Mouse (Mus musculus) natural killer cell, adult 2 months (primary cell): ENCODE measurements around the gene Nfix.

ENCODE experiments used
- DNase-seq, 2 experiments: peaks; one replicate each; pipeline ENCODE4 v3.0.0; 2022; ENCODE audit warnings: low spot score in 2 of 2

The Nfix gene

GRCm38 (mm10) chr8:84781686-84782505, 18.2 kb downstream of the Nfix start:
- no peak for DNase-seq

DNA sequence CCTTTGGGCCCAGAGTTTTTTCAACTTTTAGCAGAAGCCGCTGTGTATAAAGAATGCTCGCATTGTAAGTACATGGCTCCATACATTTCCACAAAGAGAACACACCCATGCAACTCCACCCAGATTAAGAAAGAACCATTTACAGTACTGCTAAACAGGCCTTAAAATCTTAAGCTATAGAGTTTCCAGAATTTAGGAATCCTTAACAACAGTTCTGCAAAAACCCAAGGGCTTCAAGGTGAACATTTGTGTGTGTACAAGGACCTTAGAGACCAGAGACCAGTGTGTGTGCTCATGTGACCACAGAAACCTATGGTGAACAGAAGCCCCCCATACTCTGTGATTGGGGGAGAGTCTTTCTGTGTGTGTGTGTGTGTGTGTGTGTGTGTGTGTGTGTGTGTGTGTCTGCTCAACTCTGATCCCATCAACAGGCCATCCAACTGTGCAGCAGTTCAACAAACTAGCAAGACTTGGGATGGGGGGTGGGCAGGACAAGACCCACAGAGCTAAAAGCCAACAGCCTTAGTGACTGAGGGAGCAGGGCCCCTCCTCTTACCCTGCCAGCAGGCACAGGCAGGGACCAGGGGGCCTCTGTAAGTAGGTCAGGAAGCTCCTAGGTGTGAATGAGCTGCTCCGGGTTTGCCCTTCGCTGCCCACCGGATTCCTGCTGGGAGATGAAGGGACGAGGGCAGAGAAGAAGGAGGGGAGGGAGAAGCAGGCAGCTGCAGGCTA, 19.0 kb downstream of the Nfix start:
- DNase-seq: no peak

DNA sequence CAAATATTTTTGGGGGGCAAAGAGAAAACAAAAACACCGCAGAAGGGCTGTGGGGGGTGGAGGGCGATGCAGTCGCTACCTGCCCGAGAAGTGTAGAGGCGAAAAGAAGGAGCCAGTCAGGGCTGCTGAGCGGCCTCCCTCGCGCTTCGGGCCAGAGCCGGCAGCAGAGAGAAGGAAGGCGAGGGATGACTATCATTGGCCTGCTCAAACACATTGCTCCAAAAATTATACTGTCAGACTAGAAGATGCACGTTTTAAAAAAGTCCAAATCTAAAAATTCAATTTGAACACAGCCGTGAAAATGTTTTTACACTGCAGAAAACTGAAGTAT, 20.0 kb downstream of the Nfix start:
- no peak for DNase-seq

DNA sequence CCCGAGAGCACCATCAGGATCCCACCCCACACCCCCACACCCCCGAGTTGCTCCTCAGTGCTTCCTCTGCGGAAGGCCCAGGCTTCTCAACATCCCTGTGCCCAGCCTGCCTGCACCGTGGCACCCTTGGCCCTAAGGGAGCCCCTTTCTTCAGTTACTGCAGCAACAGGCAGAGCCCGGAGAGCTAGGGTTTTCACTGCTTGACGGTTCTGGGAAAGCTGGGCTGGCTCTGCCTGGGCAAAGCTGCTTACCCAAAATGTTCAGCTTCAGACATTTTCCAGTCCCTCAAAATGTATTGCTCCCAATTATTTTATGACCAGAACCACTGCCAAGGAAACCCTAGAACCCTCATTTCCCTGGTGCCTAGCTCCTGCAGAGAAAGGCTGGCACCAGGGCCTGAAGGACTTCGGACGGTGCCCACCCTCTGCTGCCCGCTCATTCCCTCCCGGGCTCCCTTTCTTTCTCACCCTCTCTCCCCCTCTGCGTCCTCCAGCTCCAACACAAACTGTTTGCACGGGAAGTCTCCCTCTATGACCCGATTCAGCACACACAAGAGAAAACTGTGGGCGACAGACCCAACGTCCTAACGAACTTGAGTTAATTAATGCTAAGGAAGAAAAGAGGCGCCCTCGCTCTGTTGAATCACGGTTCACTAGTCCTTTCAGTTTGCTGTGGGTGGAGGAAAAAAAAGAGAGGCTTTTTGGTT, 20.5 kb downstream of the Nfix start:
- no peak for DNase-seq

- DNase-seq: no peak
Measured at GRCm38 (mm10) chr8:84778638-84779380, 21.3 kb downstream of the Nfix start.

- DNase-seq: no peak
Measured at GRCm38 (mm10) chr8:84777899-84778637, 22.1 kb downstream of the Nfix start.

- DNase-seq: no peak
Measured at GRCm38 (mm10) chr8:84776569-84776968, 23.6 kb downstream of the Nfix start.

DNA sequence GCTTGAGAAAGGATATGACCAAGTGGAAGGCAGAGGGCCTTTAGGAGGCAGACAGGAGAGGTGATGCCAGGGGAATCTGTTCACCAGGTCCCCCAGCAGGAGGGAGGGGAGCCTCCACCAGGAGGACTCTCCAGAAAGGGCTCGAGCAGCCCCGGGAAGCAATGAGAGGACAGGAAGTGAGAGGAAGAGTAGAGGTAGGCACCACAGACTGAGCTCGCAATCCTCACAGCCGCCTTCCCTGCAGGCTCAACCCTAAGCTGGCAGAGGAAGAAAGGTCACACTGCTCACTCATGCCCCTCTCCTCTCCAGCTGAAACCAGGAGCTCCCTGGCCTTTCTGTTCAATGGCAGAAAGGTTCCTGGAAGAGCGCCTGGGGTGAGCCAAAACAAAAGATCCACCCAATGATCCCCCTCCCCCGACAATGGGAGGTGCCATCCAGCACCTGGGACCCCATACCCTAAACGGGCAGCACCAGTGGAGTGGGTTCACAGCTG, 24.5 kb downstream of the Nfix start:
- no peak for DNase-seq

GRCm38 (mm10) chr8:84775105-84775591, 25.0 kb downstream of the Nfix start:
- no peak for DNase-seq

- DNase-seq: no peak
Measured at GRCm38 (mm10) chr8:84774473-84774911, 25.7 kb downstream of the Nfix start.

GRCm38 (mm10) chr8:84773833-84774232, 26.3 kb downstream of the Nfix start:
- no peak for DNase-seq

DNA sequence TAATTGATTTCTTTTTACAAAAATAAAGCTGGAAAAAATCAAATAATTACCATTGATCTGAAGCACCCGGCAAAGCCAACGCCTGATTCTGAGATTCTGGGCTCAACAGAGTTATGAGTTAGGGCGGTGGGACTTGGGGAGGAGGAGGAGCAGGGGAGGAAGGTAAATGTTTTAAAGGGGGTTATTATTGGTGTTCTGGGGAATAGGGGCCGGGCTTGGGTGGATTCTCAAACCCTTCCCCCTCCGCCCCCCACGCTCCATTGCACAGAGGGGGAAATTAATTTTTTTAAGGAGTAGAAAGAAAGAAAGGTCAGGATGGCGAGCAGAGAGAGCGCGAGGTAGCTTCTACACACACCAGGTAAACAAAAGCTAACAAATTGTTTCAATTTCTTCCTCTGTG, 26.8 kb downstream of the Nfix start:
- no peak for DNase-seq

- no peak for DNase-seq
Measured at GRCm38 (mm10) chr8:84772628-84773027, 27.5 kb downstream of the Nfix start.

DNA sequence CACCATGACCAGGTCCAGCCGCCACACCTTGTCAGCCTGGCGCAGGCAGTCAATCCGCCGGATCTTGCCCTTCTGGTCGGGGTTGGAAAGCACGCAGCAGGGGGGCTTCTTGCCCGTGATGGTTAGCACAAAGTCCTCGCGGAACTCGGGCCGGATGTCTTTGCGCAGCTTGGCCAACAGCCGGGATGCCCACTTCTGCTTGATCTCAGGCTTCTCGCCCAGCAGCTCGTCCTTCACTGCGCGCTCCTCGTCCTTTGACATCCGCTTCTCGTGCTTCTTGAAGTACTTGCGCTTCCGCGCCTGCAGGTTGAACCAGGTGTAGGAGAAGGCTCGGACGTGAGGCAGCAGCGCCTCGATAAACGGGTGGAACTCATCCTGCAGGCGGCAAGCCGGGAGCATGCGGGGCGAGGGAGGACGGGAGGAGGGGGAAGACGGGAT, 28.2 kb downstream of the Nfix start:
- DNase-seq: no peak

DNA sequence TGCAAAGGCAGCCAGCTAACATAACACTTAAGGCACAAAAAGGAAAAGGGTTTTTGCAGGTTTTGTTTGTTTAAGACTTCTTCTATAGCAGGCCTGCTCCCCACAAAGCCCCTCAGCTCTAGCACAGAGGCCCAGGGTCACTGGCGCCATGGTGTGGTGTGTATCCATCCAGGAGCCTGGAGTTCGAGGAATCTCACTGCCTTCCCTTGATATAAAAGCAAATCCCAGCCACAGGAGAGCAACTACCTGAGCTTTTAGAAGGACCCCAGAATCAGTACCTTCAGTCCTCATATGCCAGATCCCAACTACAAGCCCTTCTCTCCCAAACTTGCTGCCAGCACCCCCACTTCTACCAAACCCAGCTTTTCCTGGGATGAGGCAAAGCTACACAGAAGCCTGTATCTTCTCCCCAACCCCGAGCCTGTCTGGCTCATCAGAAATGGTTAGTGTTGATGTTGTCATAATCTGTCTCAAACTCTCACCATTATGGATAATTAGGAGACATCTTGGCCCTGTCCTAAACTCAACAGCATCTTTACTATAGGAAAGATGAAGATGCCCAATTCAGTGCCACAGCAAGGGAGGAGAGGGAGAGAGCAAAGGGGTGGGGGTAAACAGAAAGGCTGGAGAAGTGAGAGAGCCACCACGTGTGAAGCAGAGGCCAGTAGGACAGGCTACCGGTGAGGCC, 29.0 kb downstream of the Nfix start:
- DNase-seq: no peak

- DNase-seq: no peak
Measured at GRCm38 (mm10) chr8:84770100-84770953, 29.8 kb downstream of the Nfix start.

DNA sequence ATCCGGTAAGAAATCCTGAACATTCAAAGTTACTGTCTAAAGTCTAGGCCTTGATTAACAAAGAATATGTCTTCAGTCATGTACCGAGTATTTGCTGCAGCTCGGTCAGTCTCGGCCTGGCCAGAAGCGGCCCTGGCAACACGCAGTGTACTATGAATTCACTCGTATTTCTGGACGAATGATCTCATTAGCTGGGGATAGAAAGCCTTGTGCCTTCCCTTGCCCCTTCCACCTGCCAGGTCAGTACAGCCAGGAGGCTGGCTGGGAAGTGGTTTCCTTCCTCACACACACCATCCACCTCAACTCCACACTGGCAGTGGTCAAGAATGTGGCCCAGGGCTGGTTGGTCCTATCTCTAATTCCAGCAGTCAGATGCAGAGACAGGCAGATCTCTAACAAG, 30.8 kb downstream of the Nfix start:
- no peak for DNase-seq

DNA sequence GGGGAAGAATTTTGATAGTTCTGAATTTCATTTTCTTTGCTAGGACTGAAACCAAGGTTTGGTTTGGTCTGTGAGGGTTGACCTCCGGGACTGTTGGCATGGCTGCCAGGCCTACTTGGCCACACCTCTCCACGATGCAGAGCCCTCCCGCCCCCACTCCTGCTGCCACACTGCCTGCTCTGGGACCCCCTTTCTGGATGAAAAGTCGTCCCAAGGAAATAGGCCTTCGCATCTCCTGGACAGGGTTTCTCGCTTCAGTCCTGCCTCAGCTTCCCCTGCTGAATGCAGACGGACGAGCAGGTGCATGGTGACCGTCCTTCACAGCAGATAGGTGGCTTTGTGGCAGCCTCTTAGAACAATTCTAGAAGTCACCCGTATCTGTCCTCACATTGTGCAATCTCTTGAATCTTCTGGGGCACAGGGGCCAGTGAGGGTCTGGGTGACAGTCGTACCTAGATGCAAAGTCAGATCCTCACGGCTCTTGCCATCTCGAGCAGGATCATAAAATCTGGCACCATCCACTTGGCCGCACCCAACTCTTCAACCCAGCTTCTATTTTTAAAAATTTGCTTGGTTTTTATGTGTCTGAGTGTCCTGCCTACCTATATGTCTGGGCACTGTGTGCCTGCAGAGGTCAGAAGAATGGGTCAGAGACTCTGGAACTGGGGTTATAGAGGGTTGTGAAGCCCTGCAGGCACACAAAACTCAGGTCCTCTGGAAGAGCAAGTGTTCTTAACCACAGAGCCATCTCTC, 31.6 kb downstream of the Nfix start:
- no peak for DNase-seq

DNA sequence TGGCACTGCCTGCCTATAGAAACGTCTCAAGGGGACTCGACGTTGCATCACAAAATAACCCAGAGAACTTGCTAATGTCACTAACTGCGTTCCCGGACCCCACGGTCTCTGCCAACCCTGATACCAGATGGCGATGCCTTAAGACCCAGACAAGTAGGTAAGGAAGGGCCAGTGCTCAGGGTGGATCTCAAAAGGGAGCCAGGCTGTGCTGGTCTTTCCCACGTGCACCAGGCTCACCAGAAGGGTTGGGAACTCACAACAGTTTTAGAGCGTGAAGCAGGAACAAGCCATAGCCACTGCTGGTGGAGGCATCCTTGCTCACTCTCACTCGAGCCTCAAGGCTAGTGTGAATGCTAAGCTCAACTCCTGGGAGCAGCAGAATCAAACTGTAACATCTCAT, 32.9 kb downstream of the Nfix start:
- DNase-seq: no peak
